Mouse (Mus musculus) right cerebral cortex, postnatal 25 days (tissue): ENCODE results near the gene Olfr340.
"Not testable (repeated sequence)": the region's sequence is repeated elsewhere in the genome, so short reads cannot be mapped to it uniquely, and the experiment has no call there.

Source experiments
- DNase-seq: peaks from one replicate; pipeline ENCODE4 v3.0.0; 2022

The Olfr340 gene

GRCm38 (mm10) chr2:36452287-36452686 is at the start of gene Olfr340:
TSS of gene Olfr340 (plus strand) at chr2:36452587.
- no peak for DNase-seq

GRCm38 (mm10) chr2:36415174-36415573 is 37.2 kb upstream of the Olfr340 start:
- DNase-seq, result not testable (repeated sequence)

GRCm38 (mm10) chr2:36415591-36415990 is 36.8 kb upstream of the Olfr340 start:
- not testable (repeated sequence) for DNase-seq

GRCm38 (mm10) chr2:36418647-36419046 is 33.7 kb upstream of the Olfr340 start, which contains the start of gene Olfr339:
TSS of gene Olfr339 (plus strand) at chr2:36418947.
- DNase-seq, result no peak

GRCm38 (mm10) chr2:36473634-36474033 is 21.2 kb downstream of the Olfr340 start:
- DNase-seq, result no peak

- no peak for DNase-seq
These were observed 30.0 kb downstream of the Olfr340 start, which contains the start of gene Olfr341 for GRCm38 (mm10) chr2:36482368-36482767. TSS of gene Olfr341 (minus strand) at chr2:36482468.
